8 mouse cellular contexts compared by ENCODE assay signal in genomic region chr2:173173521-173174511, GRCm38 (mm10). TPM values are rescaled to one million over a fixed set of nuclear protein-coding genes. Genes with fewer than 3 reads are reported as not detected.
A peak's percentile ranks its signal among the peaks of the same experiment; 100 is the strongest.
DNase-seq lines count a peak whose midpoint lies in the region; ATAC-seq and TF ChIP-seq lines count a peak whose summit lies in the region.

No protein-coding gene starts in this region.

- no peak for TF ChIP-seq POLR2A in kidney, adult 2 months (IDR thresholded peaks at IDR 0.05; ENCODE audit: low read depth, low read length)

- ATAC-seq in midbrain, embryonic 11.5 days (ENCODE audit: low FRiP score), result peak; percentile 84
- ATAC-seq in stomach, embryonic 15.5 days (ENCODE audit: insufficient read depth, low FRiP score, low read depth), result peak; percentile 75

- no peak overlapping the region for H3K4me3 ChIP-seq in kidney, adult 2 months (ENCODE audit: insufficient read depth, low read depth, low read length)
- H3K4me3 ChIP-seq in midbrain, embryonic 11.5 days (ENCODE audit: low read depth, low read length), result peak overlapping the region; percentile 26
- H3K4me3 ChIP-seq in stomach, embryonic 15.5 days (replicated peaks), result peak overlapping the region; percentile 26

- H3K4me1 ChIP-seq in kidney, adult 2 months (ENCODE audit: control insufficient read depth, insufficient read depth, low read length), result peaks cover 45% of the 10 kb centered on the region
- peaks cover 31% of the 10 kb centered on the region for H3K4me1 ChIP-seq in midbrain, embryonic 11.5 days (ENCODE audit: control insufficient read depth, insufficient read depth, low read length)
- peaks cover 36% of the 10 kb centered on the region for H3K4me1 ChIP-seq in stomach, embryonic 15.5 days

- DNase-seq in cerebellum, postnatal 25 days, result peak; percentile 17 to 36
- no peak for DNase-seq in cerebellum, adult 11 months
- peak; percentile 86 for DNase-seq in embryo, embryonic 11 days
- peak; percentile 52 to 54 for DNase-seq in heart, adult 9 months (ENCODE audit: low spot score in 2 of 2)
- DNase-seq in kidney, adult 2 months, result peak; percentile 87
- peak; percentile 77 to 82 for DNase-seq in left cerebral cortex, postnatal 36 days (ENCODE audit: low spot score in 2 of 2)
- DNase-seq in midbrain, embryonic 11.5 days (ENCODE audit: low spot score, missing footprints), result peak; percentile 97

- 13% methylated on average over 22 of the region's 22 CpGs for WGBS in kidney, adult 2 months
- 3% methylated on average over 22 of the region's 22 CpGs for WGBS in midbrain, embryonic 11.5 days
- 4% methylated on average over 22 of the region's 22 CpGs for WGBS in stomach, embryonic 15.5 days

- H3K27ac ChIP-seq in kidney, adult 2 months (ENCODE audit: insufficient read depth, low read depth, low read length), result peak overlapping the region; percentile 79
- peak overlapping the region; percentile 97 for H3K27ac ChIP-seq in midbrain, embryonic 11.5 days (ENCODE audit: low read depth, low read length)
- peak overlapping the region; percentile 96 for H3K27ac ChIP-seq in stomach, embryonic 15.5 days

- intact Hi-C loops in left cerebral cortex, postnatal 36 days (cut with DNase I), result no loop called here

- H3K4me2 ChIP-seq in midbrain, embryonic 11.5 days, result peak overlapping the region; percentile 60
- peak overlapping the region; percentile 54 for H3K4me2 ChIP-seq in stomach, embryonic 15.5 days

- no peaks in the 10 kb centered on the region for H3K27me3 ChIP-seq in kidney, adult 2 months (replicated peaks; ENCODE audit: control insufficient read depth, insufficient read depth, low read length)
- no peaks in the 10 kb centered on the region; the same call in 1 of the 2 replicates for H3K27me3 ChIP-seq in midbrain, embryonic 11.5 days (ENCODE audit: control insufficient read depth, insufficient read depth, low read length)
- H3K27me3 ChIP-seq in stomach, embryonic 15.5 days (replicated peaks), result 0 out of 2 replicates have a peak, but pooled peaks cover 2% of the 10 kb centered on the region

- TF ChIP-seq CTCF in kidney, adult 2 months (conservative IDR thresholded peaks at IDR 0.05; ENCODE audit: insufficient read depth, insufficient read length, low read depth, low read length), result no peak

- H3K9ac ChIP-seq in midbrain, embryonic 11.5 days (ENCODE audit: low read length), result peak overlapping the region; percentile 70
- H3K9ac ChIP-seq in stomach, embryonic 15.5 days, result no peak overlapping the region

- no peaks in the 10 kb centered on the region for H3K36me3 ChIP-seq in kidney, adult 2 months (ENCODE audit: control insufficient read depth, insufficient read depth, low read length)
- no peaks in the 10 kb centered on the region for H3K36me3 ChIP-seq in midbrain, embryonic 11.5 days (ENCODE audit: control insufficient read depth, insufficient read depth, low read length)
- H3K36me3 ChIP-seq in stomach, embryonic 15.5 days, result no peaks in the 10 kb centered on the region

- H3K9me3 ChIP-seq in midbrain, embryonic 11.5 days (ENCODE audit: control insufficient read depth, low read length), result 0 out of 2 replicates have a peak, but pooled peaks cover 3% of the 10 kb centered on the region
- no peaks in the 10 kb centered on the region for H3K9me3 ChIP-seq in stomach, embryonic 15.5 days

RNA-seq across cellular contexts. Expression of gene Pck1, which starts 21.0 kb away (rescaled TPM):
- 648 and 871 TPM in 2 replicates for polyA plus RNA-seq in kidney, adult 2 months (2012; rRNA removed)
- total RNA-seq in left cerebral cortex, postnatal 36 days (2021), result not detected
- polyA plus RNA-seq in midbrain, embryonic 11.5 days (2014; fragmentation: Nextera tagmentation; extraction: Ambion mirVana), result not detected in 2 replicates
- 1.2 and 1.5 TPM in 2 replicates for polyA plus RNA-seq in stomach, embryonic 15.5 days (2015; fragmentation: Nextera tagmentation; extraction: Ambion mirVana)

RNA-seq across cellular contexts. Expression of gene Zbp1, which starts 44.9 kb away (rescaled TPM):
- 3.3 and 7.8 TPM in 2 replicates for polyA plus RNA-seq in kidney, adult 2 months (2012; rRNA removed)
- not detected for total RNA-seq in left cerebral cortex, postnatal 36 days (2021)
- 0.46 and 0.55 TPM in 2 replicates for polyA plus RNA-seq in midbrain, embryonic 11.5 days (2014; fragmentation: Nextera tagmentation; extraction: Ambion mirVana)
- 0.93 and 1.3 TPM in 2 replicates for polyA plus RNA-seq in stomach, embryonic 15.5 days (2015; fragmentation: Nextera tagmentation; extraction: Ambion mirVana)

RNA-seq across cellular contexts. Expression of gene Ctcfl, which starts 54.5 kb away (rescaled TPM):
- polyA plus RNA-seq in kidney, adult 2 months (2012; rRNA removed), result 0.03 TPM in 2 replicates
- under 1 TPM in 1 of 2 experiments, not detected in 1; 0.11 TPM for total RNA-seq in left cerebral cortex, postnatal 36 days (2021)
- polyA plus RNA-seq in midbrain, embryonic 11.5 days (2014; fragmentation: Nextera tagmentation; extraction: Ambion mirVana), result 0.08 TPM in 1 of 2 replicates, not detected in the other
- polyA plus RNA-seq in stomach, embryonic 15.5 days (2015; fragmentation: Nextera tagmentation; extraction: Ambion mirVana), result 0.30 and 0.41 TPM in 2 replicates

Comparison
In these comparisons a context has a peak if more than half of its experiments do, and no peak if none do; other contexts are left out.
1. RNA of gene Pck1, which starts 21.0 kb away (polyA plus RNA-seq): 648 to 871 TPM in kidney, adult 2 months; 1.2 to 1.5 TPM in stomach, embryonic 15.5 days and not detected in midbrain, embryonic 11.5 days; every median in the first group is over 100 times any median in the second.
2. Peak in every context shown above with its lines, with median percentiles within 50 percentile points of each other: H3K27ac ChIP-seq.